Mouse (Mus musculus): ENCODE data around the gene Misp. TPM values are rescaled to one million over a fixed set of nuclear protein-coding genes. Genes with fewer than 3 reads are reported as not detected.
A peak's percentile ranks its signal among the peaks of the same experiment; 100 is the strongest.

Gene Misp
- polyA plus RNA-seq, 1 experiment from 2014 or later: 0.69 TPM

- Histone ChIP-seq H3K4me1 (replicated peaks; ENCODE audit: control insufficient read depth, insufficient read depth, low read length) (peaks cover 13% of the 10 kb centered on the region; the same call in 1 of the 2 replicates), H3K9ac (ENCODE audit: low read depth, low read length) (no peak overlapping the region), H3K4me2 (replicated peaks; ENCODE audit: low read depth, low read length) (peak overlapping the region; percentile 33), H3K36me3 (ENCODE audit: control insufficient read depth, insufficient read depth, low read length) (no peaks in the 10 kb centered on the region), H3K27me3 (ENCODE audit: control insufficient read depth, insufficient read depth, low read length) (peaks cover 50% of the 10 kb centered on the region), H3K4me3 (ENCODE audit: low read depth, low read length) (peak overlapping the region; percentile 15), H3K27ac (ENCODE audit: low read depth, low read length) (no peak overlapping the region), H3K9me3 (ENCODE audit: control insufficient read depth, low read length) (no peaks in the 10 kb centered on the region)
- DNase-seq (ENCODE audit: low spot score) (peak; percentile 65), ATAC-seq (ENCODE audit: low FRiP score) (no peak)
- WGBS: 0% methylated on average over 13 of the region's 13 CpGs
Observed at GRCm38 (mm10) chr10:79780664-79781015, 40.1 kb upstream of the Misp start.

DNA sequence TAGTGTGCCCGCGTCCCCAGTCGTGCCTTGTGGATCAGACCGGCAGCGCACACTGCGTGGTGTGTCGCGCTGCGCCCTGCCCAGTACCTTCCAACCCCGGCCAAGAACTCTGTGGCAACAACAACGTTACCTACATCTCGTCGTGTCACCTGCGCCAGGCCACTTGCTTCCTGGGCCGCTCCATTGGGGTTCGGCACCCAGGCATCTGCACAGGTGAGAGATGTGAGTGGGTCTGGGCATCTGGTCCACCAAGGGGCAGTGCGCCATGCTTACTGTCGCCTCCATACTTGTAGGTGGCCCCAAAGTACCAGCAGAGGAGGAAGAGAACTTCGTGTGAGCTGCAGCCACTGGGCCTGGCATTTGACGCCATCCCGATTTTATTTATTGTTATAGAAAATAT is 39.6 kb upstream of the Misp start:
- DNase-seq (ENCODE audit: low spot score) (no peak), ATAC-seq (ENCODE audit: low FRiP score) (no peak)
- Histone ChIP-seq H3K27ac (ENCODE audit: low read depth, low read length) (no peak overlapping the region), H3K9ac (ENCODE audit: low read depth, low read length) (no peak overlapping the region), H3K27me3 (ENCODE audit: control insufficient read depth, insufficient read depth, low read length) (peaks cover 50% of the 10 kb centered on the region), H3K4me1 (replicated peaks; ENCODE audit: control insufficient read depth, insufficient read depth, low read length) (peaks cover 13% of the 10 kb centered on the region; the same call in 1 of the 2 replicates), H3K36me3 (ENCODE audit: control insufficient read depth, insufficient read depth, low read length) (no peaks in the 10 kb centered on the region), H3K4me3 (ENCODE audit: low read depth, low read length) (no peak overlapping the region), H3K4me2 (replicated peaks; ENCODE audit: low read depth, low read length) (peak overlapping the region; percentile 33; the same call in 1 of the 2 replicates), H3K9me3 (ENCODE audit: control insufficient read depth, low read length) (no peaks in the 10 kb centered on the region)
- 32% methylated on average over 21 of the region's 21 CpGs for WGBS

DNA sequence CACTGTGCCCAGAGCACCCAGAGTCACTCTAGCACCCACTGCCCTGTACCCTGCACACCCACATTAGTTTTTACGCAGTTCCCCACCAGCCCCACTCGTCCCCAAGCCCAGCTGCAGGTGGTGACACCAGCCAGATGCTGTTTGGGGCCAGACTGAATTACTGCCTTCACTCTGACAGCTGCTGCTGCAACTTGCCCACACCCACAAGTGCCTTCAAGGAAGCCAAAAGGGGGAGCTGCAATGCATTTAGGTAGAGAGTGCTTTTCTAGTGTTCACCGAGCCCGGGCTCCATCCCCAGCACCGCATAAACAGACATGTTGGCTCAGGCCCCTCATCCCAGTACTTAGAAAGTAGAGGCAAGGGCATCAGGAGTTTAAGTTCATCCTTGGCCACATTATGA is 38.8 kb upstream of the Misp start:
- Histone ChIP-seq H3K27ac (ENCODE audit: low read depth, low read length) (no peak overlapping the region), H3K4me3 (ENCODE audit: low read depth, low read length) (no peak overlapping the region), H3K4me1 (replicated peaks; ENCODE audit: control insufficient read depth, insufficient read depth, low read length) (peaks cover 12% of the 10 kb centered on the region; the same call in 1 of the 2 replicates), H3K4me2 (replicated peaks; ENCODE audit: low read depth, low read length) (no peak overlapping the region), H3K27me3 (ENCODE audit: control insufficient read depth, insufficient read depth, low read length) (peaks cover 46% of the 10 kb centered on the region), H3K9ac (ENCODE audit: low read depth, low read length) (no peak overlapping the region), H3K9me3 (ENCODE audit: control insufficient read depth, low read length) (no peaks in the 10 kb centered on the region), H3K36me3 (ENCODE audit: control insufficient read depth, insufficient read depth, low read length) (no peaks in the 10 kb centered on the region)
- DNase-seq (ENCODE audit: low spot score) (no peak), ATAC-seq (ENCODE audit: low FRiP score) (no peak)
- 47% methylated on average over 5 of the region's 5 CpGs for WGBS

GRCm38 (mm10) chr10:79783050-79783449 is 37.7 kb upstream of the Misp start:
- Histone ChIP-seq H3K4me2 (replicated peaks; ENCODE audit: low read depth, low read length) (no peak overlapping the region), H3K27ac (ENCODE audit: low read depth, low read length) (no peak overlapping the region), H3K9ac (ENCODE audit: low read depth, low read length) (no peak overlapping the region), H3K9me3 (ENCODE audit: control insufficient read depth, low read length) (no peaks in the 10 kb centered on the region), H3K4me3 (ENCODE audit: low read depth, low read length) (no peak overlapping the region), H3K27me3 (ENCODE audit: control insufficient read depth, insufficient read depth, low read length) (peaks cover 35% of the 10 kb centered on the region), H3K4me1 (replicated peaks; ENCODE audit: control insufficient read depth, insufficient read depth, low read length) (0 out of 2 replicates have a peak, but pooled peaks cover 8% of the 10 kb centered on the region), H3K36me3 (ENCODE audit: control insufficient read depth, insufficient read depth, low read length) (no peaks in the 10 kb centered on the region)
- DNase-seq (ENCODE audit: low spot score): no peak
- ATAC-seq (ENCODE audit: low FRiP score): no peak
- 62% methylated on average over 7 of the region's 7 CpGs for WGBS

GRCm38 (mm10) chr10:79783920-79784800 is 36.6 kb upstream of the Misp start:
- H3K4me3 ChIP-seq (ENCODE audit: low read depth, low read length): no peak overlapping the region
- H3K36me3 ChIP-seq (ENCODE audit: control insufficient read depth, insufficient read depth, low read length): no peaks in the 10 kb centered on the region
- H3K27me3 ChIP-seq (ENCODE audit: control insufficient read depth, insufficient read depth, low read length): peaks cover 24% of the 10 kb centered on the region
- H3K9me3 ChIP-seq (ENCODE audit: control insufficient read depth, low read length): no peaks in the 10 kb centered on the region
- 32% methylated on average over 27 of the region's 27 CpGs for WGBS
- ATAC-seq (ENCODE audit: low FRiP score) (no peak), DNase-seq (ENCODE audit: low spot score) (peak; percentile 71)
- no peak overlapping the region for H3K4me2 ChIP-seq (replicated peaks; ENCODE audit: low read depth, low read length)
- H3K9ac ChIP-seq (ENCODE audit: low read depth, low read length): no peak overlapping the region
- no peak overlapping the region for H3K27ac ChIP-seq (ENCODE audit: low read depth, low read length)
- H3K4me1 ChIP-seq (replicated peaks; ENCODE audit: control insufficient read depth, insufficient read depth, low read length): 0 out of 2 replicates have a peak, but pooled peaks cover 6% of the 10 kb centered on the region

GRCm38 (mm10) chr10:79788386-79789158 is 32.2 kb upstream of the Misp start:
- Histone ChIP-seq H3K9me3 (ENCODE audit: control insufficient read depth, low read length) (no peaks in the 10 kb centered on the region), H3K9ac (ENCODE audit: low read depth, low read length) (no peak overlapping the region), H3K27me3 (ENCODE audit: control insufficient read depth, insufficient read depth, low read length) (no peaks in the 10 kb centered on the region), H3K27ac (ENCODE audit: low read depth, low read length) (no peak overlapping the region), H3K4me2 (replicated peaks; ENCODE audit: low read depth, low read length) (no peak overlapping the region), H3K36me3 (ENCODE audit: control insufficient read depth, insufficient read depth, low read length) (no peaks in the 10 kb centered on the region), H3K4me3 (ENCODE audit: low read depth, low read length) (no peak overlapping the region), H3K4me1 (replicated peaks; ENCODE audit: control insufficient read depth, insufficient read depth, low read length) (no peaks in the 10 kb centered on the region; the same call in 1 of the 2 replicates)
- WGBS: 41% methylated on average over 7 of the region's 7 CpGs
- DNase-seq (ENCODE audit: low spot score): peak; percentile 83
- no peak for ATAC-seq (ENCODE audit: low FRiP score)

- H3K9me3 ChIP-seq (ENCODE audit: control insufficient read depth, low read length): no peaks in the 10 kb centered on the region
- H3K9ac ChIP-seq (ENCODE audit: low read depth, low read length): no peak overlapping the region
- H3K36me3 ChIP-seq (ENCODE audit: control insufficient read depth, insufficient read depth, low read length): no peaks in the 10 kb centered on the region
- DNase-seq (ENCODE audit: low spot score) (no peak), ATAC-seq (ENCODE audit: low FRiP score) (no peak)
- WGBS: 56% methylated on average over 2 of the region's 2 CpGs
- H3K27ac ChIP-seq (ENCODE audit: low read depth, low read length): no peak overlapping the region
- no peaks in the 10 kb centered on the region; the same call in 1 of the 2 replicates for H3K4me1 ChIP-seq (replicated peaks; ENCODE audit: control insufficient read depth, insufficient read depth, low read length)
- no peak overlapping the region for H3K4me3 ChIP-seq (ENCODE audit: low read depth, low read length)
- H3K27me3 ChIP-seq (ENCODE audit: control insufficient read depth, insufficient read depth, low read length): no peaks in the 10 kb centered on the region
- H3K4me2 ChIP-seq (replicated peaks; ENCODE audit: low read depth, low read length): no peak overlapping the region
Observed at GRCm38 (mm10) chr10:79789581-79789980, 31.2 kb upstream of the Misp start.

DNA sequence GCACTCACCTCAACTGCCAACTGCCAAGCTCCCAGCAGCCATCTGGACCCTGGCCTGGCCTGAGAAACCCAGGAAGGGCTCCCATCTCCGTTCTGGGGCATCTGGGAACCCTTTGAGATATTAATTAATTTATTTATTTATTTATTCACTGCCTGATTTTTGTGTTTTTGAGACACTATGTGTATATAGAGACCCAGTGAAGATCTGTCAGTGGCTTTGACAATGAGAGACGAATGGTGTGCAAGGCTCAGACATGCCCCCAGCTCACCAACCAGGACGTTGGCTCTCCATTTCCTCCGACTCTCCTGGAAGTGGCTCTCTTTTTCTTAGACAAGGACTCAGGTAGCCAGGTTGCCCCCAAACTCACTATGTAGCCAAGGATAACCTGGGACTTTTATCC is 29.9 kb upstream of the Misp start, which contains the start of gene Prss57:
Gene Prss57 (minus strand): TSS at position 101 of the 400 bp plus-strand sequence.
- Histone ChIP-seq H3K9ac (ENCODE audit: low read depth, low read length) (no peak within 1 kb of the TSS), H3K4me3 (ENCODE audit: low read depth, low read length) (no peak within 1 kb of the TSS), H3K27ac (ENCODE audit: low read depth, low read length) (no peak within 1 kb of the TSS), H3K4me2 (replicated peaks; ENCODE audit: low read depth, low read length) (no peak within 1 kb of the TSS), H3K9me3 (ENCODE audit: control insufficient read depth, low read length) (no peaks in the 10 kb centered on the region), H3K27me3 (ENCODE audit: control insufficient read depth, insufficient read depth, low read length) (no peaks in the 10 kb centered on the region), H3K4me1 (replicated peaks; ENCODE audit: control insufficient read depth, insufficient read depth, low read length) (no peaks in the 10 kb centered on the region; the same call in 1 of the 2 replicates), H3K36me3 (ENCODE audit: control insufficient read depth, insufficient read depth, low read length) (no peaks in the 10 kb centered on the region)
- DNase-seq (ENCODE audit: low spot score): no peak
- ATAC-seq (ENCODE audit: low FRiP score): no peak
- 91% methylated on average over 4 of the region's 4 CpGs for WGBS

Measured in hindbrain, embryonic 11.5 days (tissue).